In genomic region chr2:129696059-129696458, GRCm38 (mm10) we compare ENCODE assay signal across 8 mouse cellular contexts. TPM values are rescaled to one million over a fixed set of nuclear protein-coding genes. Genes with fewer than 3 reads are reported as not detected.
DNase-seq lines count a peak whose midpoint lies in the region; ATAC-seq and TF ChIP-seq lines count a peak whose summit lies in the region.

No protein-coding gene starts in this region.

- peaks cover 44% of the 10 kb centered on the region for H3K27me3 ChIP-seq in kidney, embryonic 15.5 days
- H3K27me3 ChIP-seq in CH12.LX (replicated peaks) = peaks cover 79% of the 10 kb centered on the region
- H3K27me3 ChIP-seq in kidney, postnatal 0 days (ENCODE audit: insufficient read depth, low read length) = no peaks in the 10 kb centered on the region
- H3K27me3 ChIP-seq in midbrain, embryonic 13.5 days = peaks cover 27% of the 10 kb centered on the region

- no peak overlapping the region for H3K4me2 ChIP-seq in kidney, embryonic 15.5 days
- no peak overlapping the region for H3K4me2 ChIP-seq in CH12.LX (ENCODE audit: insufficient read depth, low read depth, poor library complexity, severe bottlenecking)
- no peak overlapping the region for H3K4me2 ChIP-seq in kidney, postnatal 0 days (ENCODE audit: low read length)
- H3K4me2 ChIP-seq in midbrain, embryonic 13.5 days (replicated peaks) = no peak overlapping the region

- no peak overlapping the region for H3K27ac ChIP-seq in kidney, embryonic 15.5 days
- no peak overlapping the region for H3K27ac ChIP-seq in CH12.LX (ENCODE audit: insufficient read depth, low read depth)
- H3K27ac ChIP-seq in cortical plate, adult 2 months (ENCODE audit: insufficient read depth, low read length) = no peak overlapping the region
- no peak overlapping the region for H3K27ac ChIP-seq in kidney, postnatal 0 days
- H3K27ac ChIP-seq in midbrain, embryonic 13.5 days = no peak overlapping the region

- peak; percentile 77 to 86 for TF ChIP-seq CTCF in CH12.LX (conservative IDR thresholded peaks at IDR 0.05 in 1 of 2, IDR thresholded peaks at IDR 0.05 in 1 of 2; ENCODE audit: low read depth in 2 of 2, low read length in 2 of 2)
- TF ChIP-seq CTCF in cortical plate, adult 2 months (IDR thresholded peaks at IDR 0.05; ENCODE audit: extremely low read depth, insufficient read depth, low read length) = peak; percentile 76
- peak; percentile 72 for TF ChIP-seq CTCF in kidney, postnatal 0 days (IDR thresholded peaks at IDR 0.05; ENCODE audit: low read depth)

- no peak for TF ChIP-seq EP300 in CH12.LX (IDR thresholded peaks at IDR 0.05; ENCODE audit: low read length)

- no peaks in the 10 kb centered on the region for H3K36me3 ChIP-seq in kidney, embryonic 15.5 days
- H3K36me3 ChIP-seq in CH12.LX (replicated peaks in 1 of 2; ENCODE audit: control insufficient read depth in 1 of 2, insufficient read depth in 1 of 2, low read length in 1 of 2) = no peaks in the 10 kb centered on the region
- H3K36me3 ChIP-seq in kidney, postnatal 0 days (ENCODE audit: insufficient read depth, low read length) = no peaks in the 10 kb centered on the region
- no peaks in the 10 kb centered on the region for H3K36me3 ChIP-seq in midbrain, embryonic 13.5 days

- TF ChIP-seq RAD21 in CH12.LX (IDR thresholded peaks at IDR 0.05; ENCODE audit: low read depth, low read length) = peak; percentile 36

- dilution Hi-C loops in CH12.LX (cut with MboI; ENCODE audit: extremely low pct_ligation_motif_present, extremely low pct_unique_long_range_greater_than_20kb, low sequenced_read_pairs) = no loop called here

- no peak overlapping the region for H3K9ac ChIP-seq in kidney, embryonic 15.5 days
- no peak overlapping the region for H3K9ac ChIP-seq in CH12.LX (ENCODE audit: insufficient read depth, low read depth)
- H3K9ac ChIP-seq in kidney, postnatal 0 days (ENCODE audit: low read depth, low read length) = no peak overlapping the region
- no peak overlapping the region for H3K9ac ChIP-seq in midbrain, embryonic 13.5 days (replicated peaks)

- H3K79me2 ChIP-seq in CH12.LX (replicated peaks; ENCODE audit: control insufficient read depth, extremely low read depth, insufficient read depth, poor library complexity, severe bottlenecking) = no peaks in the 10 kb centered on the region

- WGBS in kidney, embryonic 15.5 days = 10% methylated on average over 4 of the region's 4 CpGs
- WGBS in kidney, postnatal 0 days = 6% methylated on average over 4 of the region's 4 CpGs
- 18% methylated on average over 4 of the region's 4 CpGs for WGBS in midbrain, embryonic 13.5 days

- in situ Hi-C loops in CH12.LX (cut with MboI; ENCODE audit: low pct_ligation_motif_present, low pct_unique_long_range_greater_than_20kb, low sequenced_read_pairs) = loop anchor here (25.0 kb wide), 1 partner anchor 516 kb away; no protein-coding TSS in a partner anchor

- H3K4me3 ChIP-seq in kidney, embryonic 15.5 days (replicated peaks) = no peak overlapping the region
- no peak overlapping the region for H3K4me3 ChIP-seq in CH12.LX (replicated peaks in 1 of 3; ENCODE audit: low read depth in 2 of 3, low read length in 2 of 3, poor library complexity in 1 of 3)
- H3K4me3 ChIP-seq in cortical plate, adult 2 months (ENCODE audit: insufficient read depth, low read length) = no peak overlapping the region
- no peak overlapping the region for H3K4me3 ChIP-seq in kidney, postnatal 0 days (replicated peaks; ENCODE audit: low read depth, low read length)
- no peak overlapping the region for H3K4me3 ChIP-seq in midbrain, embryonic 13.5 days (replicated peaks)

- H3K9me3 ChIP-seq in kidney, embryonic 15.5 days (replicated peaks) = no peaks in the 10 kb centered on the region
- no peaks in the 10 kb centered on the region for H3K9me3 ChIP-seq in CH12.LX (replicated peaks; ENCODE audit: low read length)
- no peaks in the 10 kb centered on the region for H3K9me3 ChIP-seq in kidney, postnatal 0 days (replicated peaks; ENCODE audit: low read length)
- H3K9me3 ChIP-seq in midbrain, embryonic 13.5 days = no peaks in the 10 kb centered on the region

- H3K4me1 ChIP-seq in kidney, embryonic 15.5 days = peaks cover 11% of the 10 kb centered on the region
- H3K4me1 ChIP-seq in CH12.LX (ENCODE audit: control insufficient read depth in 1 of 2, insufficient read depth in 2 of 2) = no peaks in the 10 kb centered on the region
- no peaks in the 10 kb centered on the region for H3K4me1 ChIP-seq in cortical plate, adult 2 months (ENCODE audit: control insufficient read depth, insufficient read depth, low read length)
- H3K4me1 ChIP-seq in kidney, postnatal 0 days (replicated peaks; ENCODE audit: insufficient read depth, low read length) = no peaks in the 10 kb centered on the region
- peaks cover 13% of the 10 kb centered on the region for H3K4me1 ChIP-seq in midbrain, embryonic 13.5 days (replicated peaks)

- peak; percentile 41 for DNase-seq in kidney, adult 18-20 months
- DNase-seq in CH12.LX (ENCODE audit: extremely low read depth) = peak; percentile 61
- peak; percentile 27 to 45 for DNase-seq in adrenal gland, adult 18-20 months (ENCODE audit: low spot score in 2 of 2)
- peak; percentile 57 for DNase-seq in kidney, postnatal 0 days (ENCODE audit: low spot score)

- ATAC-seq in kidney, embryonic 15.5 days (replicated peaks; ENCODE audit: low FRiP score) = no peak
- ATAC-seq in kidney, postnatal 0 days (replicated peaks; ENCODE audit: low FRiP score, low read depth) = no peak
- peak; percentile 61; the same call in 1 of the 2 replicates for ATAC-seq in midbrain, embryonic 13.5 days
- no peak for ATAC-seq in monocyte, adult 5-6 weeks (replicated peaks; ENCODE audit: insufficient number of reproducible peaks, low FRiP score, low TSS enrichment, poor library complexity, severe bottlenecking)

- no peak for TF ChIP-seq POLR2A in CH12.LX (IDR thresholded peaks at IDR 0.05; ENCODE audit: low read depth, low read length)
- no peak for TF ChIP-seq POLR2A in cortical plate, adult 2 months (IDR thresholded peaks at IDR 0.05; ENCODE audit: extremely low read depth, insufficient read depth, low read length)

TF ChIP-seq in CH12.LX, 34 proteins besides CTCF, POLR2A, EP300 and RAD21:
- TF ChIP-seq JUND (conservative IDR thresholded peaks at IDR 0.05; ENCODE audit: low read depth, low read length) = no peak
- TF ChIP-seq MXI1 (IDR thresholded peaks at IDR 0.05; ENCODE audit: low read depth, low read length) = no peak
- TF ChIP-seq SMC3 (IDR thresholded peaks at IDR 0.05; ENCODE audit: low read depth, low read length) = peak; percentile 24; the same call in 1 of the 2 replicates
- 0 out of 2 replicates have a peak, but pooled peaks have one; percentile 16 for TF ChIP-seq MAX (IDR thresholded peaks at IDR 0.05; ENCODE audit: low read length)
TF ChIP-seq in CH12.LX: peak in this region for 2.

RNA-seq across cellular contexts. Expression of gene Pdyn, which starts 3.6 kb away (rescaled TPM):
- 0.19 and 0.87 TPM in 2 replicates for polyA plus RNA-seq in kidney, embryonic 15.5 days (2015; fragmentation: Nextera tagmentation; extraction: Ambion mirVana)
- not detected in 2 replicates for total RNA-seq in CH12.LX (2012; rRNA removed)
- total RNA-seq in CH12.LX (2014; rRNA removed) = not detected in 2 replicates
- polyA plus RNA-seq in CH12.LX (2012; ENCODE audit: insufficient read length, low read depth) = not detected in 2 replicates
- total RNA-seq in adrenal gland, adult 18-20 months (2021) = not detected
- polyA plus RNA-seq in cortical plate, adult 2 months (2012; rRNA removed) = 17.5 and 24.1 TPM in 2 replicates
- polyA plus RNA-seq in kidney, postnatal 0 days (2015; fragmentation: Nextera tagmentation; extraction: Ambion mirVana) = 0.41 and 0.48 TPM in 2 replicates
- 3.8 and 4.2 TPM in 2 replicates for polyA plus RNA-seq in midbrain, embryonic 13.5 days (2015; fragmentation: Nextera tagmentation; extraction: Ambion mirVana)
- not detected in 3 replicates for total RNA-seq in monocyte, adult 5-6 weeks (2017)
